Mouse (Mus musculus): ENCODE measurements at regions not wholly inside any gene's neighbourhood (a gene's known extent, or its start where the extent isn't known, plus 50 kb on each side); places are given as distances from the start of the nearest gene placed in this dataset.

DNA sequence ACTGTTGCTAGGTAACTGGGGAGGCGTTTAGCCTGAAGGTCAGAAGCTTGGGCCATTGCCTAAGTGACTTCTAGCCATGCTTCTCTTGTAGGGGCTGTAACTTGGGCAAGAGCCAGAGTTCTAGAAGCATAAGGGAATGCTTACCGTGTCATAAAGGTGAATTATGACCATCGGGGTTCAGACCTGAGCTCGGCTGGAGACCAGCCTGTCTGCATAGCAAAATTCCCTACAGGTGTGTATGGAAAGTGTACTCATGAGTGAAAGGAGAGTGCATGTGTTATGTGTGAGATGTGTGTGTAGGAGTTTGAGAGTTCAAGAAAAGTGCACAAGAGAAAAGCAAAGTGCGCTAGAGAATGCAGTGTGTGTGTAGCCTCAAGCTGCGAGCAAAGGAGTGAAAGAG, 692.7 kb upstream of the Cox7c start:
- in situ Hi-C loops (cut with MboI, MseI), result no loop called here

GRCm38 (mm10) chr13:86728396-86728795, 681.7 kb upstream of the Cox7c start:
- in situ Hi-C loops (cut with MboI, MseI), result loop anchor here (10.0 kb wide), 1 partner anchor 1734 kb away; no protein-coding TSS in a partner anchor

DNA sequence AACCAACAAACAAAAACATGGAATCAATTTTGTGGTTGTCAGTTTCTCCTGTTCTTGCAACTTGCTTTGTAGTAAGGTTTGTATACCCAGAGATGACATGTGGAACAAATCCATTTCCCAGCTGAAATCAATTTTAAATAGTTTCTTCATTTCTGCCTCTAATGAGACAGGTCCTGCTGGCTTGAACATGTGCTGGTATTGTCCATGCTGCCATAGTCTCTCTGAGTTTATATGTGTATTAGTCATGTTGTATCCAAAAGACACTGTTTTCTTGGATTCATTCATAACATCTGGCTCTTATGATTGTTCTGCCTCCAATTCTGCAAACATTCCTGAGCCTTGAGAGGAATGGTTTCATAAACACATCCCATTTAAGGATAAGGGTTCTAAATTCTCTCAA, 680.0 kb upstream of the Cox7c start:
- in situ Hi-C loops (cut with MboI, MseI), result loop anchor here (10.0 kb wide), 1 partner anchor 1732 kb away; no protein-coding TSS in a partner anchor

All from regulatory T cell (primary cell).